Mouse (Mus musculus): ENCODE results near the gene Crygb.

GRCm38 (mm10) chr1:65122574-65123372, 40.7 kb upstream of the Crygb start, which contains the start of gene D630023F18Rik:
- TF ChIP-seq CTCF (IDR thresholded peaks at IDR 0.05; ENCODE audit: low read depth, low read length) (no peak), POLR2A (IDR thresholded peaks at IDR 0.05; ENCODE audit: borderline replicate concordance, low read depth, low read length) (no peak)

Data from bone marrow macrophage, adult 2 months (primary cell).